Mouse (Mus musculus): ENCODE data around the gene Tchp.

DNA sequence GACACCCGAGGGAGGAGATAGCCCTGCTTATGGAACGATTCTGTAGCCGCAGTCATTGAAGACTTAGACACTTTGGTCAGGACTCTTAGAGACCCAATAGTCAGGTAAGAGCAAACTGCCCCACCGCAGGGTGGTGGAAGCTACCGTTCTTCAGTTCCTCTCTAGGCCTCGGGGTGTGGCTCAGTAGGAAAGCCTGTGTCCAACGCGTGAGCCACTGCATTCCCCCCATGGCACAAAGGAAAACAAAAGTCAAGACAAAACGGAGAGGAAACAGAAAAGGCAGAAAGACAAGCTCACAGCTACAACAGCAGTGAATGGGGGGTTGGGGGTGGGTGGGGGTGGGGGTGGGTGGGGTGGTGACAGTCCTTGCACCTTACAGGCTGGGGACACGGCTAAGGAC is 44.8 kb downstream of the Tchp start:
- TF ChIP-seq CTCF (IDR thresholded peaks at IDR 0.05; ENCODE audit: control insufficient read depth, insufficient read depth, insufficient replicate concordance, low read depth, low read length): no peak
- no peak for TF ChIP-seq POLR2A (IDR thresholded peaks at IDR 0.05; ENCODE audit: control insufficient read depth, low read depth, low read length)

Measured in testis, adult 2 months (tissue).